ENCODE assay signal across 22 mouse cellular contexts in the genomic region with DNA sequence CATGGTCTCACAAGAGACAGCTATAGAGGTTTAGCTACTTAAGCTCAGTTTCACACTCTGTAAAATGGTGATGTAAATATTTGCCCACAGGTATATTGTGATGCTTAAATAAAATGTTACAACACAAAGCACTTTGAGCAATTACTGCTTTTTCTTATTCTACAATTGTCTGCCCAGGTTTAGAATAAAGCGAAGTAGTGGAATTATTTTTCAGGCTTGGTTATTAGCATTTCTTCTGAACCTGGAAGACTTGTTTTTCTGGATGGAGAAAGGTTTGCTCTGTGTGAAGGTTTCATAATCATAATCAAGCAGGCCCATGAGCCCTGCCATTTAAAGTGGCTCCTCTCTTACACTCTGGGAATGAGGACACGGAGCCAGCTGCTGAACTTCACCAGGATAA. TPM values are rescaled to one million over a fixed set of nuclear protein-coding genes. Genes with fewer than 3 reads are reported as not detected.
DNase-seq lines count a peak whose midpoint lies in the region; ATAC-seq lines count a peak whose summit lies in the region.
"Had no signal": no experiment of that assay in that cellular context is flagged by ENCODE, and none has a peak within 500 bp of the region (broad histone marks: within the 10 kb centered on the region; RNA-seq: fewer than 3 reads in every experiment).

A gene (plus strand): TSS at position 301 of the 400 bp plus-strand sequence.

- no peaks in the 10 kb centered on the region for H3K4me1 ChIP-seq in embryonic facial prominence, embryonic 15.5 days
- no peaks in the 10 kb centered on the region for H3K4me1 ChIP-seq in embryonic facial prominence, embryonic 10.5 days
- no peaks in the 10 kb centered on the region for H3K4me1 ChIP-seq in limb, embryonic 15.5 days
- no peaks in the 10 kb centered on the region for H3K4me1 ChIP-seq in limb, embryonic 10.5 days
- H3K4me1 ChIP-seq in midbrain, embryonic 10.5 days, result no peaks in the 10 kb centered on the region
- H3K4me1 ChIP-seq: embryonic facial prominence, embryonic 13.5 days; forebrain, embryonic 13.5 days; heart, embryonic 15.5 days; hindbrain, embryonic 13.5 days had no signal

- ATAC-seq in embryonic facial prominence, embryonic 15.5 days (ENCODE audit: insufficient number of reproducible peaks, low FRiP score, low TSS enrichment, low read depth), result no peak
- no peak for ATAC-seq in limb, embryonic 15.5 days (ENCODE audit: insufficient number of reproducible peaks, low FRiP score, low TSS enrichment, low read depth)
- ATAC-seq: forebrain, embryonic 13.5 days; Patski had no signal

- no peaks in the 10 kb centered on the region for H3K9me3 ChIP-seq in embryonic facial prominence, embryonic 15.5 days (replicated peaks)
- H3K9me3 ChIP-seq in embryonic facial prominence, embryonic 10.5 days, result no peaks in the 10 kb centered on the region
- H3K9me3 ChIP-seq in limb, embryonic 15.5 days, result no peaks in the 10 kb centered on the region
- H3K9me3 ChIP-seq in limb, embryonic 10.5 days (replicated peaks), result no peaks in the 10 kb centered on the region
- H3K9me3 ChIP-seq in midbrain, embryonic 10.5 days (replicated peaks), result no peaks in the 10 kb centered on the region
- H3K9me3 ChIP-seq: embryonic facial prominence, embryonic 13.5 days; forebrain, embryonic 13.5 days; G1E; heart, embryonic 15.5 days; hindbrain, embryonic 13.5 days had no signal

- H3K4me3 ChIP-seq in embryonic facial prominence, embryonic 15.5 days (replicated peaks), result no peak within 1 kb of the TSS
- no peak within 1 kb of the TSS for H3K4me3 ChIP-seq in embryonic facial prominence, embryonic 10.5 days
- no peak within 1 kb of the TSS for H3K4me3 ChIP-seq in limb, embryonic 15.5 days
- no peak within 1 kb of the TSS for H3K4me3 ChIP-seq in limb, embryonic 10.5 days
- H3K4me3 ChIP-seq in midbrain, embryonic 10.5 days, result no peak within 1 kb of the TSS
- H3K4me3 ChIP-seq: embryonic facial prominence, embryonic 13.5 days; forebrain, embryonic 13.5 days; heart, embryonic 15.5 days; hindbrain, embryonic 13.5 days; left cerebral cortex, adult 2 months had no signal

- no peaks in the 10 kb centered on the region for H3K36me3 ChIP-seq in embryonic facial prominence, embryonic 15.5 days
- no peaks in the 10 kb centered on the region for H3K36me3 ChIP-seq in embryonic facial prominence, embryonic 10.5 days (replicated peaks)
- H3K36me3 ChIP-seq in limb, embryonic 15.5 days, result no peaks in the 10 kb centered on the region
- H3K36me3 ChIP-seq in limb, embryonic 10.5 days, result no peaks in the 10 kb centered on the region
- no peaks in the 10 kb centered on the region for H3K36me3 ChIP-seq in midbrain, embryonic 10.5 days
- H3K36me3 ChIP-seq: embryonic facial prominence, embryonic 13.5 days; G1E; heart, embryonic 15.5 days; hindbrain, embryonic 13.5 days had no signal

- H3K27me3 ChIP-seq in embryonic facial prominence, embryonic 15.5 days, result no peaks in the 10 kb centered on the region
- H3K27me3 ChIP-seq in embryonic facial prominence, embryonic 10.5 days (replicated peaks; ENCODE audit: low read depth, poor library complexity, severe bottlenecking), result peaks cover 87% of the 10 kb centered on the region
- 0 out of 2 replicates have a peak, but pooled peaks cover 4% of the 10 kb centered on the region for H3K27me3 ChIP-seq in limb, embryonic 15.5 days
- H3K27me3 ChIP-seq in limb, embryonic 10.5 days (ENCODE audit: low read depth, poor library complexity, severe bottlenecking), result peaks cover 92% of the 10 kb centered on the region
- peaks cover 94% of the 10 kb centered on the region for H3K27me3 ChIP-seq in midbrain, embryonic 10.5 days (ENCODE audit: low read depth, poor library complexity, severe bottlenecking)
- H3K27me3 ChIP-seq: CH12.LX; forebrain, embryonic 13.5 days; heart, embryonic 15.5 days had no signal

- H3K4me2 ChIP-seq in embryonic facial prominence, embryonic 15.5 days (replicated peaks), result no peak within 1 kb of the TSS
- no peak within 1 kb of the TSS for H3K4me2 ChIP-seq in limb, embryonic 15.5 days
- H3K4me2 ChIP-seq: embryonic facial prominence, embryonic 13.5 days; forebrain, embryonic 13.5 days; heart, embryonic 15.5 days; hindbrain, embryonic 13.5 days; midbrain, embryonic 11.5 days had no signal

- WGBS in embryonic facial prominence, embryonic 15.5 days, result 75% methylated on average over 2 of the region's 2 CpGs
- 87% methylated on average over 2 of the region's 2 CpGs for WGBS in embryonic facial prominence, embryonic 10.5 days
- 83% methylated on average over 2 of the region's 2 CpGs for WGBS in limb, embryonic 15.5 days
- WGBS in limb, embryonic 10.5 days, result 92% methylated on average over 2 of the region's 2 CpGs
- WGBS in large intestine, adult 2 months, result 93% methylated on average over 2 of the region's 2 CpGs
- 86% methylated on average over 2 of the region's 2 CpGs for WGBS in midbrain, embryonic 10.5 days

- no peak for DNase-seq in embryonic facial prominence, embryonic 10.5 days (ENCODE audit: low spot score)
- no peak for DNase-seq in limb, embryonic 10.5 days (ENCODE audit: low spot score)
- DNase-seq in large intestine, adult 2 months (ENCODE audit: low read depth, low spot score), result no peak
- no peak for DNase-seq in embryo, embryonic 10 days (ENCODE audit: low spot score)
- no peak for DNase-seq in midbrain, embryonic 10.5 days (ENCODE audit: low spot score)
- DNase-seq: B cell, adult 2 months; cerebellum, adult 18-20 months; cerebellum, postnatal 14 days; heart, postnatal 36 days; kidney, postnatal 4 days; left cerebral cortex, postnatal 4 days had no signal

- H3K27ac ChIP-seq in embryonic facial prominence, embryonic 15.5 days (replicated peaks), result no peak within 1 kb of the TSS
- no peak within 1 kb of the TSS for H3K27ac ChIP-seq in embryonic facial prominence, embryonic 10.5 days (replicated peaks)
- no peak within 1 kb of the TSS for H3K27ac ChIP-seq in limb, embryonic 15.5 days
- H3K27ac ChIP-seq in limb, embryonic 10.5 days, result no peak within 1 kb of the TSS
- no peak within 1 kb of the TSS for H3K27ac ChIP-seq in midbrain, embryonic 10.5 days (replicated peaks)
- H3K27ac ChIP-seq: embryonic facial prominence, embryonic 13.5 days; forebrain, embryonic 13.5 days; heart, embryonic 15.5 days; hindbrain, embryonic 13.5 days; left cerebral cortex, adult 2 months had no signal

- no peak within 1 kb of the TSS for H3K9ac ChIP-seq in embryonic facial prominence, embryonic 15.5 days
- H3K9ac ChIP-seq in limb, embryonic 15.5 days, result no peak within 1 kb of the TSS
- H3K9ac ChIP-seq: embryonic facial prominence, embryonic 13.5 days; forebrain, embryonic 13.5 days; heart, embryonic 15.5 days; hindbrain, embryonic 13.5 days had no signal

RNA-seq across cellular contexts. Expression of the gene that starts here (rescaled TPM):
- polyA plus RNA-seq in embryonic facial prominence, embryonic 15.5 days (2015; fragmentation: Nextera tagmentation; extraction: Ambion mirVana), result 9.7 and 11.8 TPM in 2 replicates
- polyA plus RNA-seq in embryonic facial prominence, embryonic 10.5 days (2016; fragmentation: Nextera tagmentation; extraction: Ambion mirVana), result 0.11 and 0.12 TPM in 2 replicates
- 15.6 and 16.2 TPM in 2 replicates for polyA plus RNA-seq in limb, embryonic 15.5 days (2015; fragmentation: Nextera tagmentation; extraction: Ambion mirVana)
- polyA plus RNA-seq in limb, embryonic 10.5 days (2016; fragmentation: Nextera tagmentation; extraction: Ambion mirVana), result 0.04 and 0.14 TPM in 2 replicates
- polyA plus RNA-seq in large intestine, adult 2 months (2012; rRNA removed), result 74.9 and 171 TPM in 2 replicates
- polyA plus RNA-seq in midbrain, embryonic 10.5 days (2016; fragmentation: Nextera tagmentation; extraction: Ambion mirVana), result 0.09 and 0.36 TPM in 2 replicates
- polyA plus RNA-seq: G1E had no signal
